Mouse (Mus musculus) hindbrain, embryonic 15.5 days (tissue): ENCODE results near the gene Capns2. TPM values are rescaled to one million over a fixed set of nuclear protein-coding genes. Genes with fewer than 3 reads are reported as not detected.

ENCODE experiments used
- ATAC-seq: fragments of 200-750 bp; cut with Nextera tagmentation; 2 replicates; pipeline ENCODE4 v1.8.0; 2017; ENCODE audit warnings: low read depth, moderate number of reproducible peaks, moderate TSS enrichment; ENCODE audit not compliant: low FRiP score
- H3K27ac ChIP-seq: fragments of 300-500 bp; sonication (generic); replicated peaks from 2 replicates; pipeline ENCODE4 v1.5.1; 2015; ENCODE audit warnings: mild to moderate bottlenecking, inconsistent platforms
- H3K27me3 ChIP-seq: fragments of 300-500 bp; sonication (generic); 2 replicates; pipeline ENCODE4 v1.6.1; 2015; ENCODE audit warnings: control low read depth, inconsistent platforms
- H3K36me3 ChIP-seq: fragments of 300-500 bp; sonication (generic); 2 replicates; pipeline ENCODE4 v1.6.1; 2015; ENCODE audit warnings: control low read depth, inconsistent platforms
- H3K4me1 ChIP-seq: fragments of 300-500 bp; sonication (generic); replicated peaks from 2 replicates; pipeline ENCODE4 v1.6.1; 2015; ENCODE audit warnings: control low read depth, inconsistent platforms
- H3K4me2 ChIP-seq: fragments of 300-500 bp; sonication (generic); 2 replicates; pipeline ENCODE4 v1.6.1; 2015; ENCODE audit warnings: moderate library complexity, mild to moderate bottlenecking, inconsistent platforms
- H3K4me3 ChIP-seq: fragments of 300-500 bp; sonication (generic); 2 replicates; pipeline ENCODE4 v1.5.1; 2015; ENCODE audit warnings: mild to moderate bottlenecking, inconsistent platforms
- H3K9ac ChIP-seq: fragments of 300-500 bp; sonication (generic); 2 replicates; pipeline ENCODE4 v1.6.1; 2015; ENCODE audit warnings: inconsistent platforms
- H3K9me3 ChIP-seq: fragments of 300-500 bp; sonication (generic); 2 replicates; pipeline ENCODE4 v1.6.1; 2016; ENCODE audit warnings: control low read depth, inconsistent platforms
- WGBS: fragments of 180-500 bp; shearing (Covaris S2); methylation state at CpG from one replicate; pipeline ENCODE4 v1.1.7; 2015; 5-methylcytosine and 5-hydroxymethylcytosine counted together
- microRNA-seq: library from miRNA; unstranded; fragments of <30 nt; microRNA quantifications from one replicate; pipeline ENCODE4, GENCODE M21; 2016
- polyA plus RNA-seq: library from polyadenylated mRNA; unstranded; fragments of >200 nt; fragmentation: Nextera tagmentation; extraction: Ambion mirVana; gene quantifications from 2 replicates; pipeline ENCODE4 v1.2.1, GENCODE M21; 2015

Gene Capns2
- polyA plus RNA-seq, 1 experiment from 2014 or later, result 0.30 TPM

DNA sequence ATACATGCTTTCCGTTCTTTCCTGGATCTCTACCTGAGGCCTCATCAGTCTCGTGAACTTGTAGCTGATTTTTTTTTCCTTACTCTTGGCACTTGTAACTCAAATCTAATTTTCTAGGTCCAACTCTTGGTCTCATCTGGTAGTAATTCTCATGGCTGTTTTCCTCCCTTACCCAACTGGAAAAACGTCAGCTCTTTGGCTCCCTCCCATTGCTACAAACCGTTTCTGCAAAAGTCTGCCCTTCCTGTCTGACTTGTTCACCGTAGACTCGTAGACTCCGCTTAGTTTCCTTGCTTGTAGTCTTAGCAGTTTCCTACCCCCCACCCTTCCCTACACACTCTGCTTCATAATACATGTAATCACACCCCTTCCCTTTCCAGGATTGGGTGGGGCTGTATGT, 12.2 kb downstream of the Capns2 start:
- Histone ChIP-seq H3K27me3 (no peaks in the 10 kb centered on the region), H3K27ac (no peak overlapping the region), H3K4me3 (no peak overlapping the region), H3K9me3 (no peaks in the 10 kb centered on the region), H3K9ac (no peak overlapping the region), H3K36me3 (0 out of 2 replicates have a peak, but pooled peaks cover 2% of the 10 kb centered on the region), H3K4me1 (no peaks in the 10 kb centered on the region), H3K4me2 (no peak overlapping the region)
- no peak for ATAC-seq
- 82% methylated on average over 7 of the region's 7 CpGs for WGBS

DNA sequence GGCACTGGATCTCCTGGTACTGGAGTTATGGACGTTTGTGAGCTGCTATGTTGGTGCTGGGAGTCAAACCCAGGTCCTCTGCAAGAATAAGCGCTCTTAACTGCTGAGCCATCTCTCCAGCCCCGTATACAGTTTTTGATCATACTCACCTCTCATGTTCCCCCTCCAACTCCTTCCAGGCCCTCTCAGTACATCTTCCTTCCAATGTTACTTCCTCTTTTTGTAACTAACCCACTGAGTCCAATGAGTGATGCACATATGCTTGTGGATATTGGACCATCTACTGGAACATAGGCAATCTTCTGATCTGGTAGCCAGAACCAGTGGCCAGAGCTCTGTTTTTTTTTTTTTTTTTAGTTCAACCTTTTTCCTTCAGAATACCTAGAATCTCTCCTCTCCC, 14.9 kb downstream of the Capns2 start:
- Histone ChIP-seq H3K9ac (no peak overlapping the region), H3K9me3 (no peaks in the 10 kb centered on the region), H3K27ac (no peak overlapping the region), H3K4me3 (no peak overlapping the region), H3K27me3 (no peaks in the 10 kb centered on the region), H3K36me3 (0 out of 2 replicates have a peak, but pooled peaks cover 2% of the 10 kb centered on the region), H3K4me2 (no peak overlapping the region), H3K4me1 (no peaks in the 10 kb centered on the region)
- ATAC-seq, result no peak
- 89% methylated on average over 3 of the region's 3 CpGs for WGBS

DNA sequence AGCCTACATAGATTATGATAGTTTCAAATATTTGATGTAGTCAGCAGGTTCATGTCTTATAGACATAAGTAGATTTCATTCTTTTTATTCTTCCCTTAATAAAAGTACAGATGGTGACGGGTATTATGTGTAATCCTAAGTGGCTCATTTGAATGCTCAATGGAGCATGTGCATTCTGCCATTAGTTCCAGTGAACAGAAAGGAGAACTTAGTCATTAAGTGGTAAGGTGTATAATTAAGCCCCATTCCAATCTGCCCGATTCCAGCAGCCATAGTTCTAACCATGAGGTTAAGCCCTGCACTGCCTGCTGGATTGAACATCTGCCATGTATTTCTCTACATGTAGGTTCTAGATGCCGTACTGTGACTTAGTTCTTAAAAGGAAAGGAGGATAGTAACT, 20.6 kb downstream of the Capns2 start:
- H3K4me3 ChIP-seq, result no peak overlapping the region
- no peak overlapping the region for H3K27ac ChIP-seq
- H3K4me1 ChIP-seq, result no peaks in the 10 kb centered on the region
- H3K9me3 ChIP-seq, result no peaks in the 10 kb centered on the region
- H3K9ac ChIP-seq, result no peak overlapping the region
- no peaks in the 10 kb centered on the region for H3K36me3 ChIP-seq
- H3K4me2 ChIP-seq, result no peak overlapping the region
- ATAC-seq, result no peak
- no peaks in the 10 kb centered on the region for H3K27me3 ChIP-seq
- WGBS, result 66% methylated on average over 3 of the region's 3 CpGs

DNA sequence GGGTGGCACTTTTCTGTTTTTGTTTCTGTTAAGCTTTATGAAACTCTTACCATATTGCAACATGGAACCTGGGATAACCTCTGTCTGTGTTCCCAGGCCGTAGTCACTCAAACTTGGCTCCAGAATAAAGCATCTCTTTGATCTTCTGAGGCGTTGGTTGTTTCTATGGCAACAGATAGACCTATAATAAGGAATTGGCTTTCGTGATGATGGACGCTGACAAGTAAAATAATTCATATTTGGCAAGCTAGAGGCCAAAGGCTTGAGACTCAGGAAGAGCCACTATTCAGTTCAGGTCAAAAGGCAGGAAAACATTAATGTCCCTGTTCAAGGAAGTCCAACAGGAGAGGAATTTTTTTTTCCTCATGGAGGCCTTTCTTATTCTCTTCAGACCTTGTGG, 27.8 kb downstream of the Capns2 start:
- Histone ChIP-seq H3K9me3 (peaks cover 5% of the 10 kb centered on the region; the same call in 1 of the 2 replicates), H3K4me3 (no peak overlapping the region), H3K27ac (no peak overlapping the region), H3K9ac (no peak overlapping the region), H3K4me1 (no peaks in the 10 kb centered on the region), H3K27me3 (no peaks in the 10 kb centered on the region), H3K4me2 (no peak overlapping the region), H3K36me3 (no peaks in the 10 kb centered on the region)
- ATAC-seq, result no peak
- 67% methylated on average over 4 of the region's 4 CpGs for WGBS

DNA sequence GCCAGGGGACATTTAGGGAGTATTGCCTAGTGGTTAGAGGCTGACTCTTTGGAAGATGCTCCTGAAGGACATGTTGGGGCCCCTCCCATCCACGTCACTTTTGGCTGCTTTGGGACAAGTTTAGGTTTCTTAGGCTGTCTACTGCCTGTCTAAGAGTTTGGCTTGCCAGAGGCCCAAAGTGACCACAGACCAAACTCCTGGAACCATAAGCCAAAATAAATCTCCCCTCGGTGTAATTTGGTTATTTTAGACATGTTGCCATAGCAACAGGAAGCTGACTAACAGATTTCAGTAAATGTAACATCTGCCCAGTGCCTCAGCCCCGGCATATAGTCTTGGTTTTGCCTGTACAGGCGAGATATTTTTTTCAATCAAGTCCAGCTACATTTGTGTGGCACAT, 36.8 kb downstream of the Capns2 start:
- Histone ChIP-seq H3K9ac (no peak overlapping the region), H3K9me3 (no peaks in the 10 kb centered on the region), H3K4me1 (no peaks in the 10 kb centered on the region), H3K27ac (no peak overlapping the region), H3K36me3 (no peaks in the 10 kb centered on the region), H3K4me2 (no peak overlapping the region), H3K27me3 (no peaks in the 10 kb centered on the region), H3K4me3 (no peak overlapping the region)
- WGBS, result 77% methylated on average over 4 of the region's 4 CpGs
- ATAC-seq, result no peak

DNA sequence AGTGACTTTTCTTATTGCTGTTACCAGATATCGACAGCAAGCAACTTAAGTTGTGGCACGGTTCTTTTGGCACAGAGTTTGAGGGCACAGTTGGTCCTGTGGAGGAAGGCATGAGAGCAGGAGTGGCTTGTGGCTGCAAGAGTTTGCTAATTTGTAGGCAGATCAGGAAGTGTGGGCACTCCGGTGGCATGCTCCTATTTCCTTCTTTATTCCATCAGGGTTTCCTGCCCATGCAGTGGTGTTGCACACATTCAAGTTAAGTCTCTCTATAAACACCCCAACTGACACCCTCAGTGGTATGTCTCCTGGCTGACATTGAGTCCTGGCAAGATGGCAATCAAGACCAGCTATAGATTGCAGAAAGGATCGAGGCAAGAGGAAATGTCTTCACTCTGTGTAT, 47.9 kb downstream of the Capns2 start:
- no peaks in the 10 kb centered on the region for H3K36me3 ChIP-seq
- no peak overlapping the region for H3K4me2 ChIP-seq
- no peaks in the 10 kb centered on the region for H3K4me1 ChIP-seq
- no peaks in the 10 kb centered on the region for H3K27me3 ChIP-seq
- H3K9me3 ChIP-seq, result no peaks in the 10 kb centered on the region
- ATAC-seq, result no peak
- H3K4me3 ChIP-seq, result no peak overlapping the region
- no peak overlapping the region for H3K27ac ChIP-seq
- 93% methylated on average over 4 of the region's 4 CpGs for WGBS
- H3K9ac ChIP-seq, result no peak overlapping the region

DNA sequence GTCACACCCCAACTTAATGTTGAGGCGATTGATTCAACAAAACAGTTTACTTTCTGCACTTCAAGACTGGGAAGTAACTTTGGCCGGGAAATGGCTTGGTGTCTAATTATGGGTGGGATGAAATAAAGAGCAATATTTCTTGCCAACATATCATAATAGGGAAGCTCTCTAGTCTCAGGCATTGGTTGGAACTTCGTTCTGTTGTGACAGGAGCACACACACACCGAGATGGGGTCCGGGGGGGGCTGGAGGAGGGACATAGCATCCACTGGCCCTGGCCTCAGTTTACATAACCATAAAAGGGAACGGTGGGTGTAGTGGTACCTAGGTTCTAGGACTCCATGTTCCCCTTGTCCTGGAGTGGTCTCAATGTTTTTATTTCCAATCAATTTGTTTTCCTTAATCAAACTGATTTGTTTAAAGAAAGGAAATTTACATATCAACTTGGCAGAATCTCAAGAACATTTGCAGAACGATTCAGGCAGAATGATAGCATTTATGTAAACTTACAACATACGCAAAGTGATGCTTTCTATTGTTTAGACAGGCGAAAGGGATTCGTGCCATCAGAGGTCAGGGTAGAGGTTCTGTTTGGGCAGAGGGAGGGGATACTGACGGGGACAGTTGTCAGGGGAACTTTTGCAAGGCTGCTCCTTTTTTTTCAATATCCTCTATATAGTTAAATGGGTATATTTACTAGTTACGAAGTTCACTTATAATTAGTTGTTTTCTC, 49.6 kb downstream of the Capns2 start:
- H3K27me3 ChIP-seq, result no peaks in the 10 kb centered on the region
- 81% methylated on average over 12 of the region's 12 CpGs for WGBS

More for the DNA sequence above, 49.6 kb downstream of the Capns2 start:
- H3K36me3 ChIP-seq, result no peaks in the 10 kb centered on the region
- no peak for ATAC-seq
- H3K4me2 ChIP-seq, result no peak overlapping the region
- H3K4me3 ChIP-seq, result no peak overlapping the region
- H3K4me1 ChIP-seq, result no peaks in the 10 kb centered on the region
- H3K27ac ChIP-seq, result no peak overlapping the region
- H3K9me3 ChIP-seq, result no peaks in the 10 kb centered on the region
- H3K9ac ChIP-seq, result no peak overlapping the region

Small RNAs within 50 kb of the gene (microRNA-seq; reads per million reads assigned to microRNA genes)
- not detected for gene Gm22151

Other genes starting within 250 kb of the Capns2 start
- gene Irx6, start 227.1 kb upstream of the Capns2 start, polyA plus RNA-seq, result 2.4 and 5.6 TPM in 2 replicates
- 23.7 and 26.2 TPM in 2 replicates for gene Mmp2, start 74.1 kb upstream of the Capns2 start, polyA plus RNA-seq
- 9.9 and 11.4 TPM in 2 replicates for gene Lpcat2, start 46.1 kb upstream of the Capns2 start, polyA plus RNA-seq
- 4.5 and 6.8 TPM in 2 replicates for gene Slc6a2, start 58.7 kb downstream of the Capns2 start, polyA plus RNA-seq
- not detected in 2 replicates for gene Ces1a, start 146.8 kb downstream of the Capns2 start, polyA plus RNA-seq
- gene Ces1b, start 178.6 kb downstream of the Capns2 start, polyA plus RNA-seq, result not detected in 2 replicates
- not detected in 2 replicates for gene Ces1c, start 229.9 kb downstream of the Capns2 start, polyA plus RNA-seq